Mouse (Mus musculus) kidney, adult 9 months (tissue): ENCODE measurements at regions not wholly inside any gene's neighbourhood (a gene's known extent, or its start where the extent isn't known, plus 50 kb on each side); places are given as distances from the start of the nearest gene placed in this dataset.

ENCODE experiments used
- DNase-seq: peaks from one replicate; pipeline ENCODE4 v3.0.0; 2022

GRCm38 (mm10) chr7:65244936-65245335 is 88.6 kb upstream of the Fam189a1 start:
- no peak for DNase-seq

GRCm38 (mm10) chr7:65241208-65241607 is 84.8 kb upstream of the Fam189a1 start:
- no peak for DNase-seq

- DNase-seq: no peak
These were observed 79.3 kb upstream of the Fam189a1 start for GRCm38 (mm10) chr7:65235701-65236100.

GRCm38 (mm10) chr7:65233681-65234080 is 77.3 kb upstream of the Fam189a1 start:
- DNase-seq: no peak

GRCm38 (mm10) chr7:65229306-65229705 is 72.9 kb upstream of the Fam189a1 start:
- no peak for DNase-seq

- no peak for DNase-seq
These were observed 69.8 kb upstream of the Fam189a1 start for GRCm38 (mm10) chr7:65226218-65226617.

GRCm38 (mm10) chr7:65213216-65213925 is 57.0 kb upstream of the Fam189a1 start:
- peak; percentile 15 for DNase-seq

GRCm38 (mm10) chr7:65207240-65207639 is 50.9 kb upstream of the Fam189a1 start:
- no peak for DNase-seq
